Mouse (Mus musculus): ENCODE results near the gene Mettl16. TPM values are rescaled to one million over a fixed set of nuclear protein-coding genes. Genes with fewer than 3 reads are reported as not detected.
A peak's percentile ranks its signal among the peaks of the same experiment; 100 is the strongest.

Gene Mettl16
- total RNA-seq, 2 experiments from 2014 or later: 11.5 to 13.6 TPM

GRCm38 (mm10) chr11:74868046-74868760, 97.6 kb downstream of the Mettl16 start:
- peak; percentile 46 for DNase-seq
- intact Hi-C loops (cut with DNase I): no loop called here
- TF ChIP-seq CTCF (IDR thresholded peaks at IDR 0.05): no peak
- peak overlapping the region; percentile 89 for H3K27ac ChIP-seq
- peak overlapping the region; percentile 49; the same call in 1 of the 2 replicates for H3K4me3 ChIP-seq

GRCm38 (mm10) chr11:74869603-74870002, 99.0 kb downstream of the Mettl16 start:
- DNase-seq: no peak
- intact Hi-C loops (cut with DNase I): no loop called here
- Histone ChIP-seq H3K4me3 (no peak overlapping the region), H3K27ac (peak overlapping the region; percentile 74; the same call in 1 of the 2 replicates)
- TF ChIP-seq CTCF (IDR thresholded peaks at IDR 0.05): no peak

- H3K4me3 ChIP-seq: peak overlapping the region; percentile 9; the same call in 1 of the 2 replicates
- intact Hi-C loops (cut with DNase I): no loop called here
- DNase-seq: peak; percentile 69
- H3K27ac ChIP-seq: peak overlapping the region; percentile 74
- no peak for TF ChIP-seq CTCF (IDR thresholded peaks at IDR 0.05)
Measured at GRCm38 (mm10) chr11:74870544-74870943, 99.9 kb downstream of the Mettl16 start.

- TF ChIP-seq CTCF (IDR thresholded peaks at IDR 0.05): peak; percentile 34; the same call in 1 of the 2 replicates
Measured at GRCm38 (mm10) chr11:74870991-74871622, 100.5 kb downstream of the Mettl16 start.

GRCm38 (mm10) chr11:74874630-74875029, 104.0 kb downstream of the Mettl16 start:
- TF ChIP-seq CTCF (IDR thresholded peaks at IDR 0.05): no peak
- intact Hi-C loops (cut with DNase I): no loop called here
- H3K4me3 ChIP-seq: no peak overlapping the region
- no peak overlapping the region for H3K27ac ChIP-seq
- no peak for DNase-seq

More at GRCm38 (mm10) chr11:74870991-74871622, 100.5 kb downstream of the Mettl16 start:
- DNase-seq: peak; percentile 40
- H3K4me3 ChIP-seq: peak overlapping the region; percentile 9; the same call in 1 of the 2 replicates
- intact Hi-C loops (cut with DNase I): no loop called here
- peak overlapping the region; percentile 74 for H3K27ac ChIP-seq

GRCm38 (mm10) chr11:74876801-74877200, 106.2 kb downstream of the Mettl16 start:
- TF ChIP-seq CTCF (IDR thresholded peaks at IDR 0.05): no peak
- Histone ChIP-seq H3K4me3 (peak overlapping the region; percentile 50), H3K27ac (peak overlapping the region; percentile 51; the same call in 1 of the 2 replicates)
- peak; percentile 62 for DNase-seq
- intact Hi-C loops (cut with DNase I): no loop called here

Small RNA genes within 50 kb of the gene (microRNA-seq; reads per million reads assigned to microRNA genes)
- not detected for gene Mir6926

Other genes with a start within 250 kb of the Mettl16 start
- gene Rap1gap2, start 159.9 kb upstream of the Mettl16 start, total RNA-seq (2021): 1 to 10 TPM; 6.1 to 7.0 TPM
- gene Ccdc92b, start 151.2 kb upstream of the Mettl16 start, total RNA-seq (2021): under 1 TPM; 0.10 to 0.17 TPM
- gene Cluh, start 121.3 kb upstream of the Mettl16 start, total RNA-seq (2021): 100 to 1,000 TPM in 1 of 2 experiments, 10 to 100 TPM in 1; 84.7 to 110 TPM
- 100 to 1,000 TPM; 127 to 141 TPM for gene Pafah1b1, start 46.2 kb upstream of the Mettl16 start, total RNA-seq (2021)
- gene Mnt, start 60.1 kb downstream of the Mettl16 start, total RNA-seq (2021): 10 to 100 TPM in 1 of 2 experiments, 1 to 10 TPM in 1; 6.1 to 11.6 TPM
- gene Sgsm2, start 126.2 kb downstream of the Mettl16 start, total RNA-seq (2021): 1 to 10 TPM; 2.1 TPM
- gene Tsr1, start 127.2 kb downstream of the Mettl16 start, total RNA-seq (2021): 10 to 100 TPM; 24.7 to 28.9 TPM
- gene Smg6, start 155.0 kb downstream of the Mettl16 start, total RNA-seq (2021): 10 to 100 TPM; 11.9 to 12.4 TPM
- gene Srr, start 155.1 kb downstream of the Mettl16 start, total RNA-seq (2021): 10 to 100 TPM; 18.9 to 26.7 TPM

All from gastrocnemius, adult 2 months (tissue).